Mouse (Mus musculus) olfactory bulb, adult 2 months (tissue): Measurements from ENCODE around the gene Tmtc1.

Experiments used
- CTCF ChIP-seq: fragments of 200-500 bp; IDR thresholded peaks from 2 replicates; pipeline ENCODE4 v1.5.1; 2012; ENCODE audit warnings: low read depth, mild to moderate bottlenecking, low read length, moderate library complexity; ENCODE audit not compliant: insufficient read depth
- POLR2A ChIP-seq: fragments of 200-500 bp; IDR thresholded peaks from 2 replicates; pipeline ENCODE4 v1.6.1; 2012; ENCODE audit warnings: mild to moderate bottlenecking, low read depth, low read length, moderate library complexity; ENCODE audit not compliant: insufficient read depth

DNA sequence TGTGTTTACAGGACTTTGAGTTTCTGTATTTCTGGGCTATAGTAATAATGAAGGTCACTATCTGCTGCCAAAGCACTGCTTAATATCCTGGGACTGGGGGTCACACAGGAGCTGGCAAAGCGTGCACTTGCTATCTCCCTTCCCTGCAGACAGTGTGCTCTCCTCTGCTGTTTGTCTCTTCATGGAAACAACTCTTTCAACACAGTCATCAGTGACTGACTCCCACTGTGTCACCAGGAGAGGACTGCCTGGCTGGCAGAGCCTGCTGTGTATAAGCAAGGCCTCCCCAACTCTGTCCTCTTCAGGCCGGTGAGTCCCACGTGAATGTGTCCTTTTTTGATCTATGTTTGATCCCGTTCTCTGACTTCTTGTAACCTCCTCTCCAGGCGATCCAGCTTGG, 206.7 kb downstream of the Tmtc1 start:
- TF ChIP-seq CTCF = no peak
- TF ChIP-seq POLR2A = no peak
